Mouse (Mus musculus) mouse embryonic stem cell (cell line): ENCODE measurements around the gene Rab5c.

Source experiments
- in situ Hi-C, 2 experiments: fragments of 300-500 bp; cut with MboI; formaldehyde crosslinking; loops; 1 replicate in 1 of 2; 3 replicates in 1 of 2; pipeline ENCODE4 v1.14.3; 2019 to 2020; ENCODE audit warnings: low sequenced_read_pairs in 2 of 2, low pct_unique_long_range_greater_than_20kb in 1 of 2, mixed read lengths in 1 of 2; ENCODE audit not compliant: unreplicated experiment in 1 of 2

Gene Rab5c

DNA sequence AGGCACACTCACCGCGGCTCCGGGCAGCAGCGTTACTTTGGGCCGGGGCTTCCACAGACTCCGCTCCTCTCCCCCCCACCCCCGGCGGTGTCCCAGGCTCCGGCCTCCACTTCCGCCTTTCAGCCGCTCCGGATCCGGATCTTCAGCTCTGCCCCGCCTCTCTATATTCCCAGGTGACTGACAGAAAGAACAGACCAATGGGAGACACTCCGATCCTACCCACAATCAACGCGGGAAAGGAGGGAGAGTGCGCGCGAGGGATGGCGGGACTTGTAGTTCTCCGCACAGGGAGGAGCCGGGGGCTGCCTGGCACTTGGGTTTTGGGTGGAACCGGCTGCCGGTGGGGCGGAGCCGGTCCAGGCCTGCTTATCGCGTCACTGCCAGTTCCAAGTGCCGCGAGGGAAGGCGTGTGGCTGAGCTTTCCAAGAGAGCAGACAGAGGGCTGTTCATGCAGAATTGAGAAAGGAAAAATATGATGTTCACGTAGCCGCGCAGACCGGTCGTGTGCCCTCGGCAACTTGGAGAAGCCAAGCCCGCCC, at the start of gene Rab5c:
Gene Rab5c, minus strand, starts transcription at position 150 of the 539 bp plus-strand sequence.
- in situ Hi-C loops, result no loop called here

DNA sequence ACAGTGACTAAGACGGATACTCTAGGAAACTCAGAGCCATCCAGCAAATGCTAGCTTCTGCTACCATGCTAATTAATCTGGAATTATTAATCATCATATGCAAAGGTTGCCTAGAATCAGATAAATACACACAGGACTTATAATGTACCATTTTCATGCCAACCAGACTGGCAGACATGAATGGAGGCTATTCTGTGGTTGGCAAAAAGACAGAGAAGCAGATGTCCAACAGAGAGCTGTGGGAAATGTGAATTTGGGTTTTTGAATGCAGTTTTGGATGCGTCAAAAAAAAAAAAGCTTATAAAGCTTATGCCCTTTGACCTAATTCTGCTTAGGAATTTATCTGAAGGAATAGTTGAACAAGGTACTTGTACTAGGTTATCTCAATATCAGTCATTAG, 47.8 kb upstream of the Rab5c start:
- in situ Hi-C loops, result no loop called here

DNA sequence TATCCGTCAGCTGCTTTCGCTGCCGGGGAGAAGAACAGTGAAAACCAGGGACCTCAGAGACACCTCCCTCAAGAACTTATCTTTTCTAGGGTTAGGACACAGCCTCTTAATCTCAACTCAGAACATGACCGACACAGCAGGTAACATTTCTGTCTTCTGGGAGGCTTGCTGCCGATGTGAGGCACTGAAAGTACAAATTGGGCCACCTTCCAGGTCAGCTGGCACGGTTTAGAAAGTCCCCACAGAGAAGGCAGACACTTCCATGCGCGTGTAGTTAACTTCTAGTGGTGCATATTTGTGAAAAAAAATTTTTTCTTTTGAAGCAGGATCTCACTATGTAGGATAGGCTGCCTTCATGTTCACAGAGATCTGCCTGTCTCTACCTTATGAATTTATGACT, 46.3 kb upstream of the Rab5c start:
- in situ Hi-C loops, result no loop called here

DNA sequence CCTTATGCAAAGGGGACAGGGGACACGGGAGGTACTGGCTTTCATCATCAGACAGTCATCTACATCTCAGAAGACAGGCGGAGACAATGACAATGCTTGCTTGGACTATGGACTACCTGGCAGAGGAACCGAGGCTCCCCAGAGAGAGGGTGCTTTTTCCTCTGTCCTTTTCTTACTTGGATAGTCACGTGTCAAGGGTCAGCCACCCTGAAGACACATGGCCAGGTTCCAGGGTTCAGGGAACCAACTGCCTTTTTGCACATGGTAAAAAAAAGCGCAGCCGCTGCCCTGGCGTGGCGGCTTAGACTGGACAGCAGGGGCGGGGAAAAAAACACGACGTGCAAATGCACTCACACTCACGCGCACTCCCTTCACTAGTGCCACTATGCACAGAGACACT, 44.6 kb upstream of the Rab5c start:
- in situ Hi-C loops, result no loop called here

DNA sequence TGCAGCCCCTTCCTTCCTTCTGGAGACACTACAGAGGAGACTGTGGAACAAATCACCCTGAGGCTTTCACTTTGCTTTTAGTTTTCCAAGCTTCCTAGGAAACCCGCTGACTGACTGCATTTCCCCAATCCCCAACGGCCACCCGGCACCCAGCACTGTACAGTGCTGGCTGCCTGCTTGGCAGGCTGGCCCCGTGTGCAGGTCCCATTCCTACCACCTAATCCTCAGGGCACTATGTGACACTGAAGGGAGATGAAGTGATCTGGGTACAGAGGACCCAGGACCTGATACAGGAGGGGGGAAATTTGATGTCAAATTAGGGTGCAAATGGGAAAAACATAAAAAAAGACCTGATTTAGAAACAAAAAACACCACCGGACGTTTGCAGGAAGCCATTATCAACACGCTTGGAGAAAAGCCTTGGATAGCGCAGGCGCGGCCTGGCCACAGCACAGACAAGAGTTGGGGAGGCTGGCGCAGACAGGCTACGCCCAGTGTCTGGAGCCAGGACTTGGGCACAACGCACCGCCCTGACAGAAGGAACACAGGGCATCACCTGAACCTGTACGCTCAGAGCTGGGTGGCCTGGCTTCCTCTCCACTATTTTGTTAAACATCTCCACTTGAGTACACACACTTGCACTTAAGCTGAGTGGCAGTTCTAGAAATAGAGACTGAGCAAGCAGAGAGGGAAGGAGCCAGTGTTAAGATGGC, 43.9 kb upstream of the Rab5c start:
- in situ Hi-C loops, result no loop called here

DNA sequence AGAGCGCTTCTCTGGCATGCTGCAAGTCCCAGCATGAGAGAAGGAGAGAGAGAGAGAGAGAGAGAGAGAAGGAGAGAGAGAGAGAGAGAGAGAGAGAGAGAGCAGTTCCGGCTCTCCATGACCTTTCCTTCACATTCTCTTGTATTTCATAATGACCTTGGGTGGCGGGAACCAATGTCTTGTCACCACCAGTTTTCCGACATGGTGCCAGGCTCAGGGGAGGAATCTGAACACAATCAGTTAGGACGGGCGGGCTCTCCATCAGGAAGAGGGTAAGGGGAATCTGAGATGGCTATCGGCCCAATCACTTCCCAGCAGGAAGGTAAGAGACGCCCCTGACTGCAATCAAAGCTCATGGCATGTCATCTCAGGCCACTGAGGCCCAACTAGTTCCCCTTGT, 42.2 kb upstream of the Rab5c start:
- in situ Hi-C loops, result no loop called here

DNA sequence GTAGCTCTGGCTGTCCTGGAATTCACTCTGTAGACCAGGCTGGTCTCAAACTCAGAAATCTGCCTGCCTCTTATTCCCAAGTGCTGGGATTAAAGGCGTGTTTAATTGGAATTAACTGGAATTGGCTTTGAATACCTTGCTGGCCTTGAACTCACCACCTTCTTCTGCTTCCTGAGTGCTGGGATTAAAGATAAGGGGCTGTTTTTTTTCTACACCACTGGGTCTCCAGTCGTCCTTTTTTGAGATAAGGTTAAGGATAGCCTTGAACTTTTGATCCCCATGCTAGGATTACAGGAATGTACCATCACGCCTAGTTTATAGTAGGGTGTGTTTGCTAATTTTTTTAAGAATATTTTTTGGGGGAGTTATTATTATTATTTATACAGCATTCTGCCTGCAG, 40.1 kb upstream of the Rab5c start:
- in situ Hi-C loops, result no loop called here

DNA sequence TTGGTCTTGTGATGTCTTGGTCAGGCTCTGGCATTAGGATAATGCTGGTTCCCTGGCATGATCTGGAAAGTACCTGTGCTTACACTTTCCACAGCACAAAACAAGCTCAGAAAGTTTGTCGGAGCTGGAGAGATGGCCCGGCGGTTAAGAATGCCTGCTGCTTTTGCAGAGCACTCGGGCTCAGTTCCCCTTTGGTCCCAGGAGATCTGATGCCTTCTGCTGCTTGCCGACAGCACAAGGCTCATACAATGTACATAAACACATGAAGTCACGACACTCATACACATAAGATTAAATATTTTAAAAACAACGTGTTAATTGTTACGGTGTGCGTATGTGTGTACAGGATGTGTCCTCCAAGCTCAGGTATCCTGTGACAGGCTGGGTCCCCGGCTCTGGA, 37.9 kb upstream of the Rab5c start:
- in situ Hi-C loops, result no loop called here

DNA sequence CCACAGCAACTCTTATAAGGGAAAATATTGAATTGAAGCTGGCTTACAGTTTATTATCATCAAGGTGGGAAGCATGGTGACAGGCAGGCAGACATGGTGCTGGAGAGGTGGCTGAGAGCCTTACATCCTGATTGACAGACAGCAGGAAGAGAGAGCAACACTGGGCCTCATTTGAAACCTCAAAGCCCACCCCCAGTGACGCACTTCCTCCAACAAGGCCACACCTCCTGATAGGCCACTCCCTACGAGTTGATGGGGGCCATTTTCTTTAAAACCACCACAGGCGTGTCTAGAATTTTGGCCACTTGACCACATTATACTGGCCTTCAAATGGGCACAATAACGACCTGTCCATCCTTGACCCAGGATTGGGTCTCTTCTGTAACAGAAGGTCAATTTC, 36.2 kb upstream of the Rab5c start:
- in situ Hi-C loops, result no loop called here

DNA sequence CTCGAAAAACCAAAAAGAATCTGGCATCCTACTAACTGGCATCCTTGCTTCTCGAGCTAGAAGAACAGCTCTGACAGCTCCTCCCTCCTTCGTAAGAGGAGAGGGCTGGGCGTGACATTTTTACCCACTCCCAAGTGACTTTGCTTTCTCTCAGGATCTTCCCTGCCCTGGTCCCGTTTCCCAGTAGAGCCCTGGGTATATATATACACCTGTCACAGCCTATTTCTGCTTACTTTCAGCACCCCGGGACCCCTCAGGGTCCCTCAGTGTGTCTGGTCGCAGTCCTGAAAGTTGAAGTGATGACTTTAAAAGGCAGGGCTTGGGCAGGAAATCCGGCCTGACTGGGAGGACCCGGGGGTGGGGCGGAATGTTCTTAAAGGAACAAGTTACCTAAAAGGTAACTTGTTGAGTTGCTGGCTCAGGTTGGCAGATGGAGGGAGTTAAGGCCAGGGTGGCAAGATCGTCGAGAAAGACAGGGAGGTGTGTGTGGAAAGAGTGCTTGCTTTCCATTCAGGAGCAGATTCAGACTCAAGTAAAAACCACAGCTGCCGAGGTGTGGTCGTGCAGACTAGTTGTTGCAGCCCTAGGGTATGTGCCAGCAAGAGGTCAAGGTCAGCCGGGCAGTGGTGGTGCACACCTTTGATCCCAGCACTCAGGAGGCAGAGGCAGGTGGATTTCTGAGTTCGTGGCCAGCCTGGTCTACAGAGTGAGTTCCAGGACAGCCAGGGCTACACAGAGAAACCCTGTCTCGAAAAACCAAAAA, 32.8 kb upstream of the Rab5c start, which contains the start of gene Ghdc:
Gene Ghdc, minus strand, starts transcription at position 312 of the 763 bp plus-strand sequence.
- in situ Hi-C loops, result no loop called here

DNA sequence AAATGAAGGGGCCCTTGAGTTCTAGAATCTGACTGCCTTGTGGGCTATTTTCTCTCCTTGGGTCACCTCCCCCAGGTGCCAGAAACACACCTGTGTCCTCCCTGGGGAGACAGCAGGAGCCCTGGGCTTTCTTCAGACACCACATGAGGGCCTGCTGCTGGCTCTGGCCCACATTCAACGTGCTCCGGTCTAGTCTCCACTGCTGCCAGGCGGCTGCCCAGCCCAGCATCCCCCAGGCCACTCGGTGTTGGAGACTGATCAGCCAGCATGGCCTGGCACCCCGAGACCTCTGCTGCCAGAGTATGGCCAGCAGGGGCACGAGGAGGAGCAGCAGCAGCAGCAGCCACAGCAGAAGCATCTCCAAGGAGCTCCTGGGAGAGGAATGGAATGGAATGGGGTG, 32.0 kb upstream of the Rab5c start:
- in situ Hi-C loops, result no loop called here

DNA sequence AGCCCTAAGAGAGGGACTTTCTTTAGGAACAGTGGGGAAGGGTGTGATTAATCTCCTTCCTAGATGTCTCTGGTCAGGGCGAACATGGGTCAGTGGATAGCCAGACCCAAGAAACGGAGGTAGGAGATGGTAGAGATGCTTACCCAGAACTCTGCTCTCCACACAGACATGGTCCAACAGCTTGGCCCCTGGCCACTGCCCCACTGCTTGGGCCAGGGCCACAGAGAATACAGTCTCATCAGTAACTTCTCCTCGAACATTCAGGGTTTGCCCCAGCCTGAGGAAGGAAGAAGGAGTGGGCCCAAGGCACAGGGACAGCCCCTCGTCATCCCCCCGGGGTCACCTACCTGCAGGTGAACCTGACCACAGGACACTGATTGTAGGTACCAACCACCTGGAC, 29.9 kb upstream of the Rab5c start:
- in situ Hi-C loops, result no loop called here

DNA sequence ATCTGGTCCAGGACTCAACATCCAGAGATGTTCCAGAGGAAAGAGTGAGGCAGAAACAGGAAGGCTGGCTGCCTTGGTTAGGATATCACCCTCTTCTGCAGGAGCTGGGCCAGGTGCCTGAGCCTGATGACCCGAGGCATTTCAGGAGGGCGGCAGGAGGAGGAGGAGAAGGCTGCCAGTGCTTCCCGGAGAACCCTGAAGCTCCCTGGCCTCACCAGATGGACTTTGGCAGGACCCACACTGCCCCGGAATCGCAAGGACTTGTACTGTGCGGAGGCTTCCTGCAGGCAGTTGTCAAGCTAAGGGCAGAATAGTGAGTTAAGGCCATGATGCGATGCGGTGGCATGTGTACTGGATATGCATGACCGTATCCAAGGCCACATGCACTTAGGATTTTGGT, 28.7 kb upstream of the Rab5c start:
- in situ Hi-C loops, result no loop called here

DNA sequence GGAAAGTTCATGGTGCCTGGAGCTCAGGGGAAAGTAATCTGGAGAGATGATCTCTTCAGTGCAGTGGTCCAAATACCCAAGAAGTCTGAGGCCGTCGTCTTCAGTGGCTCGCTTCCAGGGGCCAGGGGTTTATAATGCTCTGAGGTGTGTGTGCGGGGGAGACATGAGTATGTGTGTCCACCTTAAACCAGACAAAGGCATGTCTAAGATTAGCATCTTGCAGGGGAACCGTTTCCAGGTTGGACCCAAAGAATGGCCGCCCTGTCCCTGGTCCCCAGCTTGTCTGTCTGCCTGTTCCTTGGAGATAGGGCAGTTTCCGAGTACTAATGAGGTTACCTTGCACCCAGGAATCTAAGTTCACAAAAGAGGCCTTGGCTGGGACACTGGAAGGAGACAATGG, 24.8 kb upstream of the Rab5c start, which contains the start of gene Hcrt:
Gene Hcrt, minus strand, starts transcription at position 101 of the 400 bp plus-strand sequence.
- in situ Hi-C loops, result no loop called here

DNA sequence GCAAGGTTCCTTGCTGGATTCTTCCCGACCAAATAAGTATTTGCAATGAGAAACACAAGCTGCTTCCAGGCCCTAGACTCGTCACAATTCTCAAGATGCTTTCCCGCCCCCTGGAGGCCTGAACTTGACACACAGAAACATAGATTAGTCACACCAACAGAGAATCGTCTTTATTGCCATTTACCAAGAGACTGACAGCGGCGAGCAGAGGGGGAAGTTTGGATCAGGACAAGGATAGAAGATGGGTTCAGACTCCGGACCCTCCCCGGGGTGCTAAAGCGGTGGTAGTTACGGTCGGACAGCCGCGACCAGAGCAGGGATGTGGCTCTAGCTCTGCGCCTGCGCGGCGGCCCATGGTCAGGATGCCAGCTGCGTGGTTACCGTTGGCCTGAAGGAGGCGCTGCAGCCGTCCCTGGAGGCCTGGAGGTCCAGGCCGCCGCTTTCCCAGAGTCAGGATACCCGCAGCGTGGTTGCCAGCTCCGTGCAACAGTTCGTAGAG, 23.6 kb upstream of the Rab5c start:
- in situ Hi-C loops, result no loop called here

DNA sequence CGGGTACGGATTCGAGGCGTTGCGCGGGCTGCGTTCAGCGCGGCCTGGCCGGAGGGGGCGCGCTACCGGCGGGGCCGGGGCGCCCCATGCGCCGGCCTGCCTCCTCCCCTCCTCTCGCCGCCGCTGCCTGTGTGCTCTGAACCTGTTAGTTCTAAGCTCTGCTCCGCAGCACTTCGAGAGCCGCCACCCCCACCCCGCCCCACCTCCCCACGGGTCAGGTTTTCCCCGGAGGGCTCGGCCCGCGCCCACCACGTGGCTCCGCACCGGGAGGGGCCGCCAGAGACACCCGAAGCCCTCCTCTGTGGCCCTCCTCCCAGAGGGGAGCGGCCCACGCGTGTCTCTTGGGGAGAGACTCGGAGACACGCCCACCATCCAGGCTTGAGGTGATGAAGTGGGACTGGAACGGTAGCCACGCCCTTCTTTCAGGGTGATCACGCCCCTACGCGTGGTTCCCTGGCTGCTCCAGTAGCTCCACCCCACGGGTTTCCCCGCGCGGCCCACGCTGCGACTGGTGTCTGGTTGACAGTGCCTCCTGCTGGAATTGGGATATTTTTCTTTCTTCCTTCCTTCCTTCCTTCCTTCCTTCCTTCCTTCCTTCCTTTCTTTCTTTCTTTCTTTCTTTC, 21.7 kb upstream of the Rab5c start, which contains the start of gene Kcnh4:
Gene Kcnh4, minus strand, starts transcription at position 332 of the 623 bp plus-strand sequence.
- in situ Hi-C loops, result no loop called here

DNA sequence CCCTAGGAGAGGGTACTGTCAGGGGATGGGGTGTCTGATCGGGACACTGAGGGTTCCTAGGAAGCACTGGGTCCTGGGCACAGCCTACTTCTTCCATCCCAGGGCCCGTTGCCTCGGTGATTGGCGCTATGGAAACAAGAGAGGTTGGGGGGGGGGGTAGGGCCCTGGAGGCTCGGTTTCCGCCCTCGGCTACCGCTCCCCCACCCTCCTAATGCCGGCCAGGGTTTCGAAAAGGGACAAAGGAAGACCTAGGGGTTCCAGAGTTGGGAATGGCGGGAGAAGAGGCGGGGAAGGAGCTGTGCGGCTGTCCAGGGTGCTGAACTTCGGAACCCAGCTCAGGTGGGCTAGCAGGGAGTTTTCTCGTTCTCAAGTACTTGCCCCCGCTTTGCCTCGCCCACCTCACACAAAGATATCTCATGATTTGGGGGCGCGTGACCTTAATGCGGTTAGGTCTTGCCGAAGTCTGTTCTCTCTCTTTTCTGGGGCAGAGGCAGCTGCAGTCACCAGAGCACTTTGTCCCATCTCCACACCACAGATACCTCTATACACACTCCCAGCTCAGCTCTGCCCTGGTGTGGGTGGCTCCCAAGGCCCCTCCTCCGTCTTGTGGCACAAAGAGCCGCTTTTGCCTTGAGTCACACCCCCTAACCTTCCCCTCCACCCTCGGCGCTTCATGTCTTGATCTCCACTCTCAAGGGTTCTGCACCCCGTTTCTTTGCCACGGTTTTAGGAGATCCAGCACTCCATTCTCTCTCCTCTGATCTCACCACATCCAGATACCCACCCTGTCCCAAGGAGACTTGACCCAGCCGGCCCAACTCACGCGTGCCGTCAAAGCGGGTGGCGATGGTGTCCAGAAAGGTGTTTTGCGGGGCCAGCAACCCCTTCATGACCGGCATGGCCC, 20.9 kb upstream of the Rab5c start:
- in situ Hi-C loops, result no loop called here

DNA sequence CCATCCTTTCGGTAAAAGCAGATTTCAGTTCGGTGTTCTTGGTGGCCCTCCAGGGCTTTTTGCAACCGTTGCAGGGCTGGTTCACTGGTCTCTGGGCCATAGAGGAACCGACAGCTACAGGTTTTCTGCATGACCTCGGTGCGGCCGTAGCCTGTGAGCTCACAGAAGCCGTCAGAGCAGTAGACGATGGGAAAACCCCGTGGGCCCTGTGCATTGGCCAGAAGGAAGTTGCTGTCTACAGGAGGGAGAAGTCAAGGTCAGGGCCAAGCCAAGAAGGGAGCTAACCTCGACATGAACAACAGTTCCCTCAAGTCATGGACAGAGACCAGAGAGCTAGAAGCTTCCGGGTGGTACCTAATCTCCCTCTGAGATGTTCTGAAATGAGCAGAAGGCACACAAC, 19.6 kb upstream of the Rab5c start:
- in situ Hi-C loops, result no loop called here
